Mouse (Mus musculus) gastrocnemius, adult 2 months (tissue): ENCODE results near the gene Otub1. TPM values are rescaled to one million over a fixed set of nuclear protein-coding genes. Genes with fewer than 3 reads are reported as not detected.

Source experiments
- DNase-seq: peaks from one replicate; pipeline ENCODE4 v3.0.0; 2022
- H3K27ac ChIP-seq: fragments of 200-600 bp; 2 replicates; pipeline ENCODE4 v1.8.1; 2022; ENCODE audit warnings: mild to moderate bottlenecking
- H3K4me3 ChIP-seq: fragments of 200-600 bp; 2 replicates; pipeline ENCODE4 v1.8.1; 2022; ENCODE audit warnings: mild to moderate bottlenecking, moderate library complexity
- CTCF ChIP-seq: fragments of 200-600 bp; IDR thresholded peaks from 2 replicates; pipeline ENCODE4 v1.8.1; 2022; ENCODE audit warnings: antibody characterized with exemption, mild to moderate bottlenecking, moderate library complexity
- intact Hi-C: fragments of 180-260 bp; cut with DNase I; formaldehyde crosslinking; loops from one replicate; pipeline ENCODE4 v1.15.1; 2025
- total RNA-seq, 2 experiments: library from RNA; stranded (reverse); gene quantifications; 2 replicates each; pipeline ENCODE4 v1.2.3; 2021

The Otub1 gene
- total RNA-seq, 2 experiments from 2014 or later, result 45.0 to 50.3 TPM

DNA sequence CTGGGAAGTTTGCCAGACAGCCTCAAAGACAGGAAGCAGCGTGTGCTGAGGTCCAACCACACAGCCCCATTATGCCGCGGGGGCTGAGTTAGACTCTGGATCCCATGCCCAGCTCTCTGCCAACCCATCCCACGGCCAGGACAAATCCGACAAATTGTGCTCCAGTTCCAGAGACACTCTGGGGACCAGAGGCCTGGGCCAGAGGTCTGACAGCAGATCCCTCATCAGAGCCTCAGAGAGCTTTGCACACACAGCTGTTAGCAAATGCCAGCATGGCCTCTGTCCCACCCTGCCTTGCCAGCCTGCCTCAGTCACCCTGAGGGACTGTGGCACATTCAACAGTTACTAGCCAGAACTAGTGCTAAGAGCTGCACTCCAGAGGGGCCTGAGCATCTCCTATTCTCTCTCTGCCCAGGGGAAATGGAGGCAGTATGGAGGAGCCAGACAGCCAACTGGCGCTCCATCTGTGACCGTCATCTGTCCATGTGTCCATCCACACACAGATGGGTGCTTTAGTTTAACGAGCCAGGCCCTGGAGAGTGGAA lies 57.5 kb downstream of the Otub1 start:
- no peak overlapping the region for H3K27ac ChIP-seq
- DNase-seq, result no peak
- intact Hi-C loops, result no loop called here
- no peak overlapping the region for H3K4me3 ChIP-seq
- TF ChIP-seq CTCF, result no peak

Other genes with a start within 250 kb of the Otub1 start
- 100 to 1,000 TPM; 121 to 127 TPM for gene Ppp1r14b, start 231.3 kb downstream of the Otub1 start, total RNA-seq
- 10 to 100 TPM in 1 of 2 experiments, 1 to 10 TPM in 1; 9.1 to 11.0 TPM for gene Plcb3, start 229.8 kb downstream of the Otub1 start, total RNA-seq
- gene Fkbp2, start 225.8 kb downstream of the Otub1 start, total RNA-seq, result 10 to 100 TPM in 1 of 2 experiments, 1 to 10 TPM in 1; 7.9 to 11.2 TPM
- gene Vegfb, start 218.7 kb downstream of the Otub1 start, total RNA-seq, result 100 to 1,000 TPM; 142 to 219 TPM
- gene Dnajc4, start 213.7 kb downstream of the Otub1 start, total RNA-seq, result 10 to 100 TPM; 35.3 to 37.6 TPM
- 10 to 100 TPM; 12.8 to 15.9 TPM for gene Nudt22, start 210.2 kb downstream of the Otub1 start, total RNA-seq
- gene Trpt1, start 210.2 kb downstream of the Otub1 start, total RNA-seq, result 10 to 100 TPM; 22.5 to 26.1 TPM
- under 1 TPM; 0.71 to 0.86 TPM for gene Fermt3, start 186.8 kb downstream of the Otub1 start, total RNA-seq
- gene Stip1, start 166.3 kb downstream of the Otub1 start, total RNA-seq, result 100 to 1,000 TPM in 1 of 2 experiments, 10 to 100 TPM in 1; 89.9 to 125 TPM
- 100 to 1,000 TPM; 261 to 294 TPM for gene Macrod1, start 149.5 kb downstream of the Otub1 start, total RNA-seq
- under 1 TPM; 0.53 to 0.54 TPM for gene Flrt1, start 100.6 kb downstream of the Otub1 start, total RNA-seq
- gene Cox8a, start 11.3 kb upstream of the Otub1 start, total RNA-seq, result 100 to 1,000 TPM in 1 of 2 experiments, 10 to 100 TPM in 1; 72.4 to 113 TPM
- 10 to 100 TPM in 1 of 2 experiments, 1 to 10 TPM in 1; 10.0 to 12.7 TPM for gene Naa40, start 34.9 kb upstream of the Otub1 start, total RNA-seq
- 1 to 10 TPM; 1.6 to 2.0 TPM for gene Rcor2, start 61.0 kb upstream of the Otub1 start, total RNA-seq
- 10 to 100 TPM; 36.9 to 37.1 TPM for gene Mark2, start 135.5 kb upstream of the Otub1 start, total RNA-seq
- gene Spindoc, start 176.7 kb upstream of the Otub1 start, total RNA-seq, result 1 to 10 TPM; 8.0 to 10.0 TPM
- 1 to 10 TPM; 5.3 to 5.9 TPM for gene 2700081O15Rik, start 211.3 kb upstream of the Otub1 start, total RNA-seq